Mouse (Mus musculus): ENCODE data around the gene Tnfrsf21.

Gene Tnfrsf21

GRCm38 (mm10) chr17:43076801-43077493, 60.6 kb downstream of the Tnfrsf21 start:
- DNase-seq (ENCODE audit: low spot score in 2 of 2), result peak; percentile 62 to 75

GRCm38 (mm10) chr17:43077540-43077939, 61.2 kb downstream of the Tnfrsf21 start:
- no peak for DNase-seq (ENCODE audit: low spot score in 2 of 2)

- DNase-seq (ENCODE audit: low spot score in 2 of 2), result no peak
These were observed 64.9 kb downstream of the Tnfrsf21 start for GRCm38 (mm10) chr17:43081225-43081624.

- no peak for DNase-seq (ENCODE audit: low spot score in 2 of 2)
These were observed 73.1 kb downstream of the Tnfrsf21 start for GRCm38 (mm10) chr17:43089496-43089895.

- DNase-seq (ENCODE audit: low spot score in 2 of 2), result no peak
These were observed 74.8 kb downstream of the Tnfrsf21 start for GRCm38 (mm10) chr17:43090948-43091724.

GRCm38 (mm10) chr17:43092280-43092995, 76.1 kb downstream of the Tnfrsf21 start:
- no peak for DNase-seq (ENCODE audit: low spot score in 2 of 2)

GRCm38 (mm10) chr17:43094285-43094684, 77.9 kb downstream of the Tnfrsf21 start:
- DNase-seq (ENCODE audit: low spot score in 2 of 2), result no peak

- DNase-seq (ENCODE audit: low spot score in 2 of 2), result no peak
These were observed 80.8 kb downstream of the Tnfrsf21 start for GRCm38 (mm10) chr17:43097101-43097688.

- DNase-seq (ENCODE audit: low spot score in 2 of 2), result no peak
These were observed 89.8 kb downstream of the Tnfrsf21 start for GRCm38 (mm10) chr17:43106108-43106507.

- DNase-seq (ENCODE audit: low spot score in 2 of 2), result no peak
These were observed 91.0 kb downstream of the Tnfrsf21 start for GRCm38 (mm10) chr17:43107338-43107737.

- DNase-seq (ENCODE audit: low spot score in 2 of 2), result no peak
These were observed 93.1 kb downstream of the Tnfrsf21 start for GRCm38 (mm10) chr17:43109501-43109900.

- DNase-seq (ENCODE audit: low spot score in 2 of 2), result no peak
These were observed 94.0 kb downstream of the Tnfrsf21 start for GRCm38 (mm10) chr17:43110168-43110885.

GRCm38 (mm10) chr17:43113391-43113984, 97.1 kb downstream of the Tnfrsf21 start:
- no peak for DNase-seq (ENCODE audit: low spot score in 2 of 2)

GRCm38 (mm10) chr17:43114086-43114581, 97.8 kb downstream of the Tnfrsf21 start:
- no peak for DNase-seq (ENCODE audit: low spot score in 2 of 2)

- no peak for DNase-seq (ENCODE audit: low spot score in 2 of 2)
These were observed 98.6 kb downstream of the Tnfrsf21 start for GRCm38 (mm10) chr17:43114926-43115325.

GRCm38 (mm10) chr17:43116748-43117147, 100.4 kb downstream of the Tnfrsf21 start:
- DNase-seq (ENCODE audit: low spot score in 2 of 2), result no peak

GRCm38 (mm10) chr17:43119446-43119845, 103.1 kb downstream of the Tnfrsf21 start:
- peak; percentile 29 to 52 for DNase-seq (ENCODE audit: low spot score in 2 of 2)

- DNase-seq (ENCODE audit: low spot score in 2 of 2), result no peak
These were observed 104.7 kb downstream of the Tnfrsf21 start for GRCm38 (mm10) chr17:43121096-43121495.

- no peak for DNase-seq (ENCODE audit: low spot score in 2 of 2)
These were observed 112.0 kb downstream of the Tnfrsf21 start for GRCm38 (mm10) chr17:43128305-43128704.

- DNase-seq (ENCODE audit: low spot score in 2 of 2), result no peak
These were observed 112.7 kb downstream of the Tnfrsf21 start for GRCm38 (mm10) chr17:43128908-43129533.

All from urinary bladder, postnatal 36 days (tissue).